Mouse (Mus musculus) urinary bladder, adult 18-20 months (tissue): ENCODE results near the gene Pdcl3.
"Not testable (repeated sequence)": the region's sequence is repeated elsewhere in the genome, so short reads cannot be mapped to it uniquely, and the experiment has no call there.

Source experiments
- DNase-seq, 2 experiments: peaks; one replicate each; pipeline ENCODE4 v3.0.0; 2022; ENCODE audit warnings: low spot score in 2 of 2, mixed read lengths in 2 of 2

Gene Pdcl3

GRCm38 (mm10) chr1:39025142-39025541, 39.7 kb downstream of the Pdcl3 start:
- peak in 1 of 2 experiments; percentile 11 for DNase-seq

- no peak for DNase-seq
These were observed 40.4 kb downstream of the Pdcl3 start for GRCm38 (mm10) chr1:39025840-39026239.

GRCm38 (mm10) chr1:39029176-39029575, 43.8 kb downstream of the Pdcl3 start:
- no peak for DNase-seq

- no peak for DNase-seq
These were observed 44.7 kb downstream of the Pdcl3 start for GRCm38 (mm10) chr1:39030108-39030507.

- no peak for DNase-seq
These were observed 50.4 kb downstream of the Pdcl3 start for GRCm38 (mm10) chr1:39035817-39036216.

GRCm38 (mm10) chr1:39042188-39042587, 56.8 kb downstream of the Pdcl3 start:
- DNase-seq, result no peak

- not testable (repeated sequence) for DNase-seq
These were observed 59.0 kb downstream of the Pdcl3 start for GRCm38 (mm10) chr1:39044442-39044841.

GRCm38 (mm10) chr1:39046689-39047088, 61.3 kb downstream of the Pdcl3 start:
- DNase-seq, result no peak
